Mouse (Mus musculus): ENCODE measurements around the gene Creg1.

Gene Creg1

GRCm38 (mm10) chr1:165763635-165764372 lies at the start of gene Creg1:
Gene Creg1, plus strand, starts transcription at chr1:165763746.
- DNase-seq: peak; percentile 95

- DNase-seq: no peak
Measured at GRCm38 (mm10) chr1:165713798-165714197, 49.7 kb upstream of the Creg1 start.

GRCm38 (mm10) chr1:165716426-165716825 lies 47.1 kb upstream of the Creg1 start:
- DNase-seq: no peak

GRCm38 (mm10) chr1:165717711-165718542 lies 45.6 kb upstream of the Creg1 start:
- DNase-seq: peak; percentile 53 to 66

GRCm38 (mm10) chr1:165718543-165719105 lies 44.9 kb upstream of the Creg1 start:
- no peak for DNase-seq

GRCm38 (mm10) chr1:165722531-165723123 lies 40.9 kb upstream of the Creg1 start:
- DNase-seq: no peak

GRCm38 (mm10) chr1:165724219-165725033 lies 39.1 kb upstream of the Creg1 start:
- no peak for DNase-seq

- DNase-seq: no peak
Measured at GRCm38 (mm10) chr1:165725039-165725644, 38.4 kb upstream of the Creg1 start.

- DNase-seq: no peak
Measured at GRCm38 (mm10) chr1:165726986-165727385, 36.6 kb upstream of the Creg1 start.

- DNase-seq: no peak
Measured at GRCm38 (mm10) chr1:165728057-165728639, 35.4 kb upstream of the Creg1 start.

- no peak for DNase-seq
Measured at GRCm38 (mm10) chr1:165730129-165730528, 33.4 kb upstream of the Creg1 start.

- no peak for DNase-seq
Measured at GRCm38 (mm10) chr1:165731553-165731952, 32.0 kb upstream of the Creg1 start.

GRCm38 (mm10) chr1:165734840-165735239 lies 28.7 kb upstream of the Creg1 start:
- DNase-seq: no peak

- DNase-seq: peak; percentile 75 to 91
Measured at GRCm38 (mm10) chr1:165735826-165736818, 27.4 kb upstream of the Creg1 start.

- DNase-seq: no peak
Measured at GRCm38 (mm10) chr1:165737451-165737850, 26.1 kb upstream of the Creg1 start.

- DNase-seq: no peak
Measured at GRCm38 (mm10) chr1:165737867-165738266, 25.7 kb upstream of the Creg1 start.

GRCm38 (mm10) chr1:165738985-165739384 lies 24.6 kb upstream of the Creg1 start:
- DNase-seq: no peak

- DNase-seq: no peak
Measured at GRCm38 (mm10) chr1:165741989-165742388, 21.6 kb upstream of the Creg1 start.

- DNase-seq: no peak
Measured at GRCm38 (mm10) chr1:165748053-165748452, 15.5 kb upstream of the Creg1 start.

- DNase-seq: no peak
Measured at GRCm38 (mm10) chr1:165751142-165751541, 12.4 kb upstream of the Creg1 start.
